Mouse (Mus musculus) liver, embryonic 13.5 days (tissue): ENCODE results near the gene Rfc4. TPM values are rescaled to one million over a fixed set of nuclear protein-coding genes. Genes with fewer than 3 reads are reported as not detected.
A peak's percentile ranks its signal among the peaks of the same experiment; 100 is the strongest.

ENCODE experiments used
- ATAC-seq: fragments of 200-750 bp; cut with Nextera tagmentation; 2 replicates; pipeline ENCODE4 v1.8.0; 2017; ENCODE audit warnings: low read depth, mild to moderate bottlenecking, moderate number of reproducible peaks, moderate library complexity
- DNase-seq: peaks from one replicate; pipeline ENCODE4 v3.0.0; 2022
- H3K27ac ChIP-seq: fragments of 300-500 bp; sonication (generic); 2 replicates; pipeline ENCODE4 v1.5.1; 2015; ENCODE audit warnings: moderate library complexity, mild to moderate bottlenecking, inconsistent platforms
- H3K27me3 ChIP-seq: fragments of 300-500 bp; sonication (generic); 2 replicates; pipeline ENCODE4 v1.6.1; 2015; ENCODE audit warnings: mild to moderate bottlenecking, inconsistent platforms
- H3K36me3 ChIP-seq: fragments of 300-500 bp; sonication (generic); 2 replicates; pipeline ENCODE4 v1.6.1; 2015; ENCODE audit warnings: mild to moderate bottlenecking, inconsistent platforms
- H3K4me1 ChIP-seq: fragments of 300-500 bp; sonication (generic); replicated peaks from 2 replicates; pipeline ENCODE4 v1.6.1; 2015; ENCODE audit warnings: inconsistent platforms
- H3K4me2 ChIP-seq: fragments of 300-500 bp; sonication (generic); 2 replicates; pipeline ENCODE4 v1.6.1; 2015; ENCODE audit warnings: inconsistent platforms, mild to moderate bottlenecking, moderate library complexity
- H3K4me3 ChIP-seq: fragments of 300-500 bp; sonication (generic); replicated peaks from 2 replicates; pipeline ENCODE4 v1.5.1; 2015; ENCODE audit warnings: mild to moderate bottlenecking, inconsistent platforms
- H3K9ac ChIP-seq: fragments of 300-500 bp; sonication (generic); 2 replicates; pipeline ENCODE4 v1.6.1; 2015; ENCODE audit warnings: mild to moderate bottlenecking, inconsistent platforms
- H3K9me3 ChIP-seq: fragments of 300-500 bp; sonication (generic); replicated peaks from 2 replicates; pipeline ENCODE4 v1.6.1; 2016; ENCODE audit warnings: inconsistent platforms
- WGBS: fragments of 180-500 bp; shearing (Covaris S2); methylation state at CpG from one replicate; pipeline ENCODE4 v1.1.7; 2015; ENCODE audit not compliant: insufficient replicate concordance; 5-methylcytosine and 5-hydroxymethylcytosine counted together
- polyA plus RNA-seq: library from polyadenylated mRNA; unstranded; fragments of >200 nt; fragmentation: Nextera tagmentation; extraction: Ambion mirVana; gene quantifications from 2 replicates; pipeline ENCODE4 v1.2.1, GENCODE M21; 2015

The Rfc4 gene
- polyA plus RNA-seq, 1 experiment from 2014 or later = 199 TPM

DNA sequence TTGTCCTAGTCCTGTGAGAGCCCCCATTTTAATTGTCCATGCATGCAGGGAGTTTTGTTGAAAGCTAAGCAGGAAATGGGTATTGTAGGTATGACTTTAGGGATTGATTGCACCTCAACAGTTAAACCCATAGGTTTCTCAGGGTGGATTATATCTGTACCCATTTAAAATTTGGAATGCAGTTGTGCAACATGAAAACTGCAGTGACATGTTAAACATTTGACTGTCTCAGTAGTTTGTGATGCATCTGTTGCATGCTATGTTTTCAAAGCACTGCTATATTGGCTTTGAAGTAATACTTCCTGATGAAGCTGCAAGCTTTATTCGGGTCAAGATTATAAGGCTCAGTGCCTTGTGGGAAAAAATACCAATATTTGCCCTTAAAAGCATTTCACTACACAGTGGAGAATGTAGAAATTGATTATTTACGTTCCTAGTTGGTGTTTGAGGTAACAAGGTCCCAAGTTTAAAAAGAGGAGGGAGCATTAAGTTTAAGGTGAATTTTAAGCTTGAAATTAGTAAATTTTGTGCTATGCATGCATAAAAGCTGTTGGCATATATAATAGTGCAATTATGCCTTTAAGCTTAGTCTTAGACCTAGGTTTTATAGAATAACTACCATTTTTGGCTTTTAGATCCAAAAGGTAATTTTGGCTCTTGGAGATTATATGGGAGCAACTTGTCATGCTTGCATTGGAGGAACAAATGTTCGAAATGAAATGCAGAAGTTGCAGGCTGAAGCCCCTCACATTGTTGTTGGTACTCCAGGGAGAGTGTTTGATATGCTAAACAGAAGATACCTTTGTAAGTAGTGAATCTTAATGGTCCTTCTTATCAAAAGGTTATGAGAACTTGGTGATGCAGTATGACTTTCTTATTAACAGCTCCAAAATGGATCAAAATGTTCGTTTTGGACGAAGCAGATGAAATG lies 17.9 kb downstream of the Rfc4 start:
- Histone ChIP-seq H3K4me3 (peak overlapping the region; percentile 75), H3K9ac (peak overlapping the region; percentile 92), H3K9me3 (no peaks in the 10 kb centered on the region), H3K27ac (peak overlapping the region; percentile 93), H3K4me1 (peaks cover 35% of the 10 kb centered on the region), H3K4me2 (peak overlapping the region; percentile 80), H3K27me3 (no peaks in the 10 kb centered on the region), H3K36me3 (peaks cover 62% of the 10 kb centered on the region)
- DNase-seq (no peak), ATAC-seq (no peak)
- WGBS = 26% methylated on average over 5 of the region's 5 CpGs

DNA sequence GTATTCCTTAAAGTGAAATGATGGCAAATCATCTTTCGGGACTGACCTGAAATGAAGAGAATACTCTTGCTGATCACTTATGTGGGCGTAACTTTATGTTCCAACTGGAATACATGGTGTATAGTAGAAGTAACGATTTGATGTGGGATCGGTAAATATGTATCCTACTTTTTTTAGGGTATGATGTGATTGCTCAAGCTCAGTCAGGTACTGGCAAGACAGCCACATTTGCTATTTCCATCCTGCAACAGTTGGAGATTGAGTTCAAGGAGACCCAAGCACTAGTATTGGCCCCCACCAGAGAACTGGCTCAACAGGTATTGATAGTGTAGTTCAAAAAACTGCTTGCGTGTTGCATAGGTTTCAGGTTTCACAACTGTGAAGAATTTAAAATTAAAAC lies 18.6 kb downstream of the Rfc4 start:
- peak overlapping the region; percentile 80 for H3K4me2 ChIP-seq
- H3K27me3 ChIP-seq = no peaks in the 10 kb centered on the region
- under 1% methylated on average over 5 of the region's 5 CpGs for WGBS
- no peak for DNase-seq
- peaks cover 55% of the 10 kb centered on the region for H3K36me3 ChIP-seq
- peak overlapping the region; percentile 93 for H3K27ac ChIP-seq
- H3K4me1 ChIP-seq = peaks cover 36% of the 10 kb centered on the region
- peak overlapping the region; percentile 92 for H3K9ac ChIP-seq
- no peaks in the 10 kb centered on the region for H3K9me3 ChIP-seq
- peak overlapping the region; percentile 75 for H3K4me3 ChIP-seq
- no peak for ATAC-seq

DNA sequence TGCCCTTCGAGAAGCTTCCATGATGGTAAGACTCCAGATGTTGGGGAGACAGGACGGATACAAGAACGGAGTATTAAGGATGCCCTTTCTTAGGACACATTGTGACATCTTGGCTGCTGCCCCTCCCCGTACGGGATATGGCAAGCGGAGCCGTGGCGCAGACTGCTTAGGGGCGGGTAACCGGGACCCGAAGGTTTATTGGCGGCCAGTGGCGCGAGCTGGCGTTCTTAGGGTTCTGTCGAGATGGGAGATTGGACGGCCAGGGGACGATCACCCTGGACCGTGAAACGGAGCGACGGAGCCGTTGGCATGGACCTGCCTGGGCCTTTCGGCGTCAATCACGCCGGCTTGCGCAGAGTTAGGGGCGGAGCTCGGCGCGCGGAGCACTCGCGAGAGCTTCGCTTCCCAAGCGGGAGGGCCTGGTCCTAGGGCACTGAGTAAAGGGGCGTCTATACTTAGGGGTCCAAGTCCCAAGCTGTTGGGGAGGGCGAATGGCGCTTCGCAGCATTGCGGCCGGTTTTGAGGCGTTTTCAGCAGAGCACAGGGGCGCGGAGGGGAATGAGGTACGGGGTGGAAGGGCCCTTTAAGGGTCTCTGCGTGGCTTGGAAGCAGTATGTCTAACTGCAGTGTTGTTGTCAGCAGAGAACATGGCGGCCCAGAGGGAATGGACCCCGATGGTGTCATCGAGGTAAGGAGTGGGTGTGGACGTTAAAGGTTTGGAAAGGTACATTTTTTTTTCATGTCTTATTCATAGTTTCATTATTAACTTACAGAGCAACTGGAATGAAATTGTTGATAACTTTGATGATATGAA lies 19.4 kb downstream of the Rfc4 start:
- H3K4me1 ChIP-seq = peaks cover 43% of the 10 kb centered on the region
- H3K9ac ChIP-seq = peak overlapping the region; percentile 92
- H3K27ac ChIP-seq = peak overlapping the region; percentile 93
- H3K4me2 ChIP-seq = peak overlapping the region; percentile 80
- under 1% methylated on average over 52 of the region's 52 CpGs for WGBS
- no peaks in the 10 kb centered on the region for H3K9me3 ChIP-seq
- H3K4me3 ChIP-seq = peak overlapping the region; percentile 75
- peak; percentile 76 for ATAC-seq
- H3K27me3 ChIP-seq = no peaks in the 10 kb centered on the region
- DNase-seq = peak; percentile 77
- peaks cover 51% of the 10 kb centered on the region for H3K36me3 ChIP-seq

DNA sequence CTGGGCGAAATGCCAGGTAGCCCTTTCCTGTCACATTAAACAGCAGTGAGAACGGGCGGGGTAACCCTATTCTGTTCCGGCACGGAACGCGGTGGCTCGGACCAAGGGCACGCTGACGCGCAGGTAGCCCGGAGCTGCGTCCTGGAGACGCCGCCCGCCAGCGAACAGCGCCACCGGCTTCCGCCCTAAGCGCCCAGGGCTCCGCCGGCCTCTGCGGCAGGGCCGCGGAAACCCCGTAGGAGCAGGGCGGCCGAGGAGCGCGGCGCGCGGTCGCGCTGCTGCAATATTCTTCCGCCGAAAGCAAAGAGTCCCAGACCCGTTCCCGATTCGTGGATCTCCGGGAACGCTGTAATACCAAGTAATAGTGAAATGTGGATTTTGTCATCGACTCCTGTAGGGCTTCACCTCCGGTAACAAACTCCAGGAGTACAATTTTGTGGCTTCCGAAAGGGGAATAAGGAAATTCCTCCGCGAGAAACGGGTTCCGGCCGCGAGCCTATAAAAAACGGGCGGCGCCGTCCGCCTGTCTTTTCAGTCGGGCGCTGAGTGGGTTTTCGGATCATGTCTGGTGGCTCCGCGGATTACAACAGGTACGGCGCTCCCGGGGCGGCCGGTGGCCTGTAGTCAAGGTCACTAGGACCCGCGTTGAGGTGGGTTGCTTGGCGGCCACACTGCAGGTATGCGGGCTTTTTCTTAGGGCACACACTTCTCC lies 20.1 kb downstream of the Rfc4 start, which contains the start of gene Eif4a2:
Eif4a2 (plus strand) TSS at position 214 of the 712 bp plus-strand sequence.
- WGBS = under 1% methylated on average over 71 of the region's 71 CpGs
- H3K4me1 ChIP-seq = peaks cover 51% of the 10 kb centered on the region
- ATAC-seq = peak; percentile 91

DNA sequence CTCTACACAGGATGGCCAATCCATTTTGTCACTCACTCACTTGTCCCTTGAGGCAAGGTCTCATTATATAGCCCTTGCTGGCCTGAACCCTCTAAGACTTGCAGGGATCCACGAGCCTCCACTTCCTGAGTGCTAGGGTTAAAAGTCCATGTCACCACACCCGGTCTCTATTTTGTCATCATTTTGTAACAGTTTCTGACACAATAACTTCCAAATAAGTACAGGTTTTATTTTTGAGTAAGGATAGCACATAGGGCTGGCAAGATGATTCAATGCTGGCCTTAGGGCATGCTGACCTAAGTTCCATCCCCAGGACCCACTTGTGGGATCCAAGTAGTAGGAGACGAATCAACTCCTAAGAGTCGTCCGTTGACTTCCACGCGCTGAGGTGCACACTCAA lies 21.4 kb downstream of the Rfc4 start:
- Histone ChIP-seq H3K4me1 (peaks cover 50% of the 10 kb centered on the region), H3K9ac (no peak overlapping the region), H3K4me3 (no peak overlapping the region), H3K4me2 (no peak overlapping the region), H3K36me3 (peaks cover 31% of the 10 kb centered on the region), H3K27ac (0 out of 2 replicates have a peak overlapping the region, but pooled peaks have one; percentile 4), H3K9me3 (no peaks in the 10 kb centered on the region), H3K27me3 (no peaks in the 10 kb centered on the region)
- 63% methylated on average over 7 of the region's 7 CpGs for WGBS
- ATAC-seq = no peak
- no peak for DNase-seq

More for the DNA sequence above, 20.1 kb downstream of the Rfc4 start, which contains the start of gene Eif4a2:
- Histone ChIP-seq H3K36me3 (peaks cover 44% of the 10 kb centered on the region), H3K4me2 (peak within 1 kb of the TSS; percentile 80), H3K27me3 (no peaks in the 10 kb centered on the region), H3K4me3 (peak within 1 kb of the TSS; percentile 75), H3K27ac (peak within 1 kb of the TSS; percentile 93), H3K9me3 (no peaks in the 10 kb centered on the region), H3K9ac (peak within 1 kb of the TSS; percentile 92)
- DNase-seq = peak; percentile 89

DNA sequence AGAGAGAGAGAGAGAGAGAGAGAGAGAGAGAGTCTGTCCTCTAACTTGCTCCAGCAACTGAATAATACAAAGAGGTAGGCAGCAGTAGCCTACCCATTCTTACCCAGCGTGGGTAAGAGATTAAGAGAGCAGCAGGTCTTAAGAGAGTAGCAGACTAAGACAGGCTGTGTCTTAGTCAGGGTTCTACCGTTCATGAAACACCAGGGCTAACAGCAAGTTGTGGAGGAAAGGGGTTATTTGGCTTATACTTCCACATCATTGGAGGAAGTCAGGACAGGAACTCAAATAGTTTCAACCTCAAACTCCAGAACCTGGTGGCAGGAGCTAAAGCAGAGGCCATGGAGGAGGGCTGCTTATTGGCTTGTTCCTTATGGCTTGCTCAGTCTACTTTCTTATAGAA lies 23.7 kb downstream of the Rfc4 start:
- peaks cover 10% of the 10 kb centered on the region; the same call in 1 of the 2 replicates for H3K27me3 ChIP-seq
- DNase-seq (no peak), ATAC-seq (no peak)
- H3K4me1 ChIP-seq = peaks cover 43% of the 10 kb centered on the region
- H3K9ac ChIP-seq = no peak overlapping the region
- 27% methylated on average over 2 of the region's 2 CpGs for WGBS
- H3K4me2 ChIP-seq = 0 out of 2 replicates have a peak overlapping the region, but pooled peaks have one; percentile 76
- no peak overlapping the region for H3K4me3 ChIP-seq
- H3K36me3 ChIP-seq = peaks cover 8% of the 10 kb centered on the region
- no peak overlapping the region for H3K27ac ChIP-seq
- no peaks in the 10 kb centered on the region for H3K9me3 ChIP-seq

DNA sequence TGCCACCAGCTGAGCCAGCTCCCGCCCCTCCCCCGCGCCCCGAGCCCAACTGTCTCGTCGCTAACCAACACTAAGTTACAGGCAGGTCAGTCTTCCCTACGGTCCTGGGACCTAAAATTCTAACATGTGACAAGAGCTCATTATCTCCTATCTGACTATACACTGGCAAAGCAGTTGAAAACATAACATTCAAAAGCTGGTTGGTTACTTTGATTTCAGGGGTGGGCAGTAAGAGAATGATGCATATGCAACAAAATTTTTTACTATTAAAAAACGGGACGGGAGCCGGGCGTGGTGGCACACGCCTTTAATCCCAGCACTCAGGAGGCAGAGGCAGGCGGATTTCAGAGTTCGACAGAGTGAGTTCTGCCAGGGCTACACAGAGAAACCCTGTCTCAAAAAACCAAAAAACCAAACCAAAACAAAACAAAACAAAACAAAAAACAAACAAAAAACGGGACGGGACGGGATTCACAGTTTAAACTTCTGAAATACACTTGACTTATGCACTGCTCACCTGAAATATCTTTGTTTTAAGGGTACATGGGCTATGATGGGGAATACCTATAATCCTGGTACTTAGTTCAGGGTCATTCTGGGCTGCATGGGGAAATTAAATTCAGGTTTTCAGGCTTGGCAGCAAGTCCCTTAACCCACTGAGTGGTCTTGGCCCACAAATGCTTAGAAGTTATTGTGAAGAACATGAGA lies 24.3 kb downstream of the Rfc4 start:
- peak overlapping the region; percentile 65 for H3K9ac ChIP-seq
- peak overlapping the region; percentile 57 for H3K4me3 ChIP-seq
- WGBS = 21% methylated on average over 17 of the region's 17 CpGs
- peak overlapping the region; percentile 54; the same call in 1 of the 2 replicates for H3K27ac ChIP-seq
- H3K27me3 ChIP-seq = peaks cover 10% of the 10 kb centered on the region; the same call in 1 of the 2 replicates
- H3K4me2 ChIP-seq = peak overlapping the region; percentile 76
- H3K4me1 ChIP-seq = peaks cover 41% of the 10 kb centered on the region
- H3K36me3 ChIP-seq = peaks cover 2% of the 10 kb centered on the region
- ATAC-seq (no peak), DNase-seq (no peak)
- H3K9me3 ChIP-seq = no peaks in the 10 kb centered on the region

DNA sequence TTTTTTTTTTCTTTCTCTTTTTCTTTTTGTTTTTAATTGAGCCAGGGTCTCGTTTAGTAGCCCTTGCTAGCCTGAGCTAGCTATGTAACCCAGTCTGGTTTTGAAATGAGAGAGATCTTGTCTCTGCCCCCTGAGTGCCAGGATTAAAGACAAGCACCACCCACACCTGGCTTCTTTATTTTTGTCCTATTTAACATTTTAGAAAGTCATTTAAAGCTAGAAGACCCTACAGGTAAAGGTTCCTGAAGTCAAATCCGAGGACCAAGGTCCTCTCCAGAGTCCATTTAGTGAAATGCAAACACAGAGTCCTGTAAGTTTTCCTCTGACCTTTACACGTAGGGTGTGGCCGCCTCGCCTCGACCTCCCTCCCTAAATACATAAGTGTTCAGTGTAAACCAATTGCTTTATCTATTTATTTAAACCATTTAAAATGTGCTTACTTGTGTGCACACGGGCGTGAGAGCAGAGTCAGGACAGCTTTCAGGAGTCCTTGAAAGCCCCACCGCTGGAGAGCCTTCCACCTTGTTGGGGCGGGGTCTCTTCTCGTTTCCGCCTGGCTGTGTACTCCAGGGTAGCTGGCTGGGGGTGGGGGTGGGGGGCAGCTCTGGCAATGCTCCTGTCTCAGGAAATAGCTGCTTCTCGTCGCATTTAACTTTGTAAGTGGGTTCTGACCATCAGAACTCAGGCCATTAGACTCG lies 25.0 kb downstream of the Rfc4 start:
- Histone ChIP-seq H3K9me3 (no peaks in the 10 kb centered on the region), H3K9ac (peak overlapping the region; percentile 65), H3K4me2 (peak overlapping the region; percentile 76), H3K4me3 (peak overlapping the region; percentile 57), H3K27me3 (peaks cover 10% of the 10 kb centered on the region; the same call in 1 of the 2 replicates), H3K36me3 (no peaks in the 10 kb centered on the region), H3K4me1 (peaks cover 41% of the 10 kb centered on the region), H3K27ac (peak overlapping the region; percentile 54)
- DNase-seq = no peak
- no peak for ATAC-seq
- WGBS = 3% methylated on average over 15 of the region's 15 CpGs

DNA sequence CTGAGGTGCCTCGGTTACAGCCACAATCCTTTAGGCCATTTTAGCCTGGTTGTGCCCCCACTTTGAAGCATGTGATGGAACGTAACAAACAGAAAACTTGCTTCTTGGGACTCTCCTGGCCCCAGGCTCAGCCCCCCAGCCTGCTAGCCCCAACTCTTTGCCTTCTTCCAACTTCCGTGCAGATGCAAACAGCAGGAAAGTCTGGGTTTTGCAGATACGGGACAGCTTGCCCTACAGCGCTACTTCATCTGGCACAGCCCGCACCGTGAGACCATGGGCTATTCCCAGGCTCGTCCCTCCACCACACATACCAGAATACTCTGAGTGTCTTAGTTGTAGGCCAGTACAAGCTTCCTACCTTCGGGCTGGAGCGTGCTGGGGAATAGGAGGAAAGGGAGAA lies 26.9 kb downstream of the Rfc4 start:
- H3K9me3 ChIP-seq = no peaks in the 10 kb centered on the region
- H3K27me3 ChIP-seq = peaks cover 10% of the 10 kb centered on the region; the same call in 1 of the 2 replicates
- DNase-seq (no peak), ATAC-seq (peak; percentile 45)
- WGBS = 10% methylated on average over 10 of the region's 10 CpGs
- peak overlapping the region; percentile 36 for H3K4me3 ChIP-seq
- no peak overlapping the region for H3K27ac ChIP-seq
- H3K4me1 ChIP-seq = peaks cover 33% of the 10 kb centered on the region
- H3K9ac ChIP-seq = peak overlapping the region; percentile 44
- H3K4me2 ChIP-seq = peak overlapping the region; percentile 59
- H3K36me3 ChIP-seq = no peaks in the 10 kb centered on the region
